Mouse (Mus musculus): ENCODE results near the gene Cend1. TPM values are rescaled to one million over a fixed set of nuclear protein-coding genes. Genes with fewer than 3 reads are reported as not detected.
"Not testable (repeated sequence)": the region's sequence is repeated elsewhere in the genome, so short reads cannot be mapped to it uniquely, and the experiment has no call there.

The Cend1 gene
- total RNA-seq, 1 experiment from 2014 or later, result 1.3 TPM

DNA sequence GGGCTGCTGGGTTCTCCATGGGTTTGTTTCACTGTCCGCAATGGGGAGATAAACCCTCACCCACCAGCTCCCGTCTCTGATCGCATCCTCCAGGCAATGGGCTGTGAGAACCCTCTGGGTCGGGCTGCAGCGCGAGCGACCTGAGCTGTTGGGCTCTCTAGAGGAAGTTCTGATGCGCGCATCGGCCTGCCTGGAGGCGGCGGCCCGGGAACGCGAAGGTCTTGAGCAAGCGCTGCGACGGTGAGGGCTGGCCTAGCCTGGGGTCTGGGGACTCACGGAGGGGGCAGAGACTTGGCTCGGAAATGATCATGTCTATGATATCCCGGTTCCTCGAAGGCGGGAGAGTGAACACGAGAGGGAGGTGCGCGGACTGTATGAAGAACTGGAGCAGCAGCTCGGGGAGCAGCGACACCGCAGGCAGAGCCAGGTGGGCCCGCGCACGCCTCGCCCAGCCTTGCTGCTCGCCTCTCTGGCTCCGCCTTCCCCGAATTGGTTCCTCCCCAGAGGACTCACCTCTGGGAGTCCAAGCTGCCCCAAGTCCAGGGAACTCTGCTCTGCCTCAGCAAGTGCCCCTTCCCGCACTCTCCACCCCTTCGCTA, 35.4 kb upstream of the Cend1 start:
- no peak for DNase-seq

DNA sequence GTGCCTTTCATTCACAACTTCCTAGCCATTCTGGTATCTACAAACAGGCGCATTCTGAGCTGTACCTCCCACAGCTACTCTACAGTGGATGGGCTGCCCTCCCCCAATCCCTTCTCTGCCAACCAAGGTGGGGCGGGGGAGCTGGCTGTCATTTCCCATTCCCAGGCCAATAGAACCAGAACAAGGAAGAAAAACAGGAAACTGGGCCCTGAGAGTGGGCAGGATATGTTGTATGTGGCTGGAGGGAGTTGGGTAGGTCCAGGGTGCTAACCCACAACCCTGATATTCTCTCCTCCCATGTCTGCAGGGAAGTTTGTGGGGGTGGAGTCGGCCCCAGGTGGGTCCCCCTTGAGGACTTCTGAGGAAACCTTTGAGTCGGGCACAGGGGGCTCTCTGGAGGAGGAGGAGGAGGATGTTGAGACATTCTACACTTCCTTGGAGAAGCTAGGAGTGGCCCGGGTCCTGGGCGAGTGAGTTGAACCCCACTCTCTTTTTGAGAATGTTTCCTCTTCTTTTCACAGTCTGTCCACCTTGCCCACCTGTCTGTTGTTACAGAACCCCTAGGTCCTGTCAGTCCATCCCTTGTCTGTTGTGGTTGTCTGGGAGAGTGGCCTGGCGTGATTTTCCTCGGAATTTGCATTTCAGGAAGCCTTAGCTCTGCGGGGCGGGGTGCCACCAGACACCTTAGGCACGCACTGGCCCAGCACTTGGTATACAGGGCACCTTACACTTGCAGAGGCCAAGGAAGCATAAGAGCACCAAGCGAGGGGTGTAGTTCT, 34.7 kb upstream of the Cend1 start:
- no peak for DNase-seq

DNA sequence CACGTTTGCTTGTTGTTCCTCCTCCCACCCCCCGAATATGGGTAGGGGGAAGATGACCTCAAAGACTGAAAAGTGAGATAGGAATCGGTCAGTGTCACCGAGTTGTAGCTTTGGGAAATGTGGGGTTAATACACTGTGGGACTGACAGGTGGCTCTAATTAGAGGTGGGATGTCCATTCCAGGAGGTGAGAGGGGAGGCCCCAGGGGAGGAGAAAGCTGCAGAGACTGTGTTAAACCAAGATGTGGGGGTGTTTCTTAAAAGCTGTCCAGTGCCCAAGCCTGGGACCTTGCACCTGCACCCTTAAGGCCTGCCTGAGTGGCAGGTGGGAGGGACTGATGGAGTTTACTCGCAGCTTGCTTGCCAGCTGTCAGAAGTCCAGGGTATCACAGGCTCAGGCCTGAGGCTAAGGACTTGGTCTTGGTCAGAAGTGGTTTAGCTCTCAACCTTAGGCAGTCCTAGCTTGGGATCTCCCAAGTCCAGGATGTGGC, 33.1 kb upstream of the Cend1 start:
- DNase-seq, result no peak

DNA sequence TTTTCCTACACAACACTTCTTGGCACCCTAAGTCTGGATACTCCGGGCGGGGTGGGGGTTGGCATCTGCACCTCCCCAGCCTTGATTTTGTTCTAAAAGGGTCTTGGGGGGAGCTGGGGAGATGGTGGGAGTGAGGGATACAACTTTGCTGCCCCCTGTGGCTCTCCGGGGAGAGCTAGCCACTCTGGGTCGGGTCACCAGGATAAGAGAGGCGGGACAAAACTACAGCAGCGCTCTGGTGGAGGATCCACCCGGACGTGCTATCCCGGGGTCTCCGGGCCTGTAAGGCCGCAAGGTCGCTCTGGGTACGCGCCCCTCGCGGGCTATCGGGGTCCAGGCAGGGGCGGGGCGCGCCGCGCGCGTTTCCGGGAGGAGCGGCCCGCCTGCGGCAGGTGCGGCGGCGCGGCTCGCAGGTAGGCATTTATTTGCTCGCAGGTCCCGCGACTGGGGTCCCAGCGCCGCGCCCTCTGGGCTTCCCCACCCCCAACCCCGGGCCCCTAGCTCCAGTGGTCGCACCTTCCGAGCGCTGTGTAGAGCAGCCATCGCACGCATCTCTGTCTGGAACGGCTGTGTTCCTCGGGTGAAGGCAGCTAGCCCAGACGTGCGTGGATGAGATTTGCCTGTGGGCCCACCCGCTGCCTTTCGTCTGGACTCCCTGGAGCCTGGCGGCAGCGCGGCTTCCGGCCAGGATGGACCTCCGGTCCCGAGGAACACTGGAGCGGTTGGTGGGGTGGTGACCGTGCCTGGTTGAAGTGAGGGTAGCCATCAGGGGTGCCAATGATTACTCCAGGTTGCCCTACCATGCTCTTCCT, 32.4 kb upstream of the Cend1 start:
- DNase-seq, result no peak

GRCm38 (mm10) chr7:141460391-141461113, 31.3 kb upstream of the Cend1 start, which contains the start of gene Cracr2b:
Cracr2b (plus strand) TSS chr7:141461094.
- DNase-seq, result no peak

- no peak for DNase-seq
These were observed 30.7 kb upstream of the Cend1 start for GRCm38 (mm10) chr7:141460001-141460390.

DNA sequence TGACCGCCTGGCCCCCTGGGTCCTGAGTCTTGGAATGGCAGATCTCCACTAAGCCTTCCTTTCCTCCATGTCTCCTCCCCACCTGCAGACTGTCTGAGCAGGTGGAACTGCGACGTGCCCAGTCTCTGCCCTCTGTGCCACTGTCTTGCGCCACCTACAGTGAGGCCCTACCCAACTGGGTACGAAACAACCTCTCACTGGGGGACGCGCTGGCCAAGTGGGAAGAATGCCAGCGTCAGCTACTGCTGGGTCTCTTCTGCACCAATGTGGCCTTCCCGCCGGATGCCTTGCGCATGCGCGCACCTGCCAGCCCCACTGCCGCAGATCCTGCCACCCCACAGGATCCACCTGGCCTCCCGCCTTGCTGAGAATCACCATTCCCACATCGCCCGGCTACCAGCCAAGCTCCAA, 30.0 kb upstream of the Cend1 start:
- no peak for DNase-seq

GRCm38 (mm10) chr7:141458661-141459060, 29.4 kb upstream of the Cend1 start:
- no peak for DNase-seq

DNA sequence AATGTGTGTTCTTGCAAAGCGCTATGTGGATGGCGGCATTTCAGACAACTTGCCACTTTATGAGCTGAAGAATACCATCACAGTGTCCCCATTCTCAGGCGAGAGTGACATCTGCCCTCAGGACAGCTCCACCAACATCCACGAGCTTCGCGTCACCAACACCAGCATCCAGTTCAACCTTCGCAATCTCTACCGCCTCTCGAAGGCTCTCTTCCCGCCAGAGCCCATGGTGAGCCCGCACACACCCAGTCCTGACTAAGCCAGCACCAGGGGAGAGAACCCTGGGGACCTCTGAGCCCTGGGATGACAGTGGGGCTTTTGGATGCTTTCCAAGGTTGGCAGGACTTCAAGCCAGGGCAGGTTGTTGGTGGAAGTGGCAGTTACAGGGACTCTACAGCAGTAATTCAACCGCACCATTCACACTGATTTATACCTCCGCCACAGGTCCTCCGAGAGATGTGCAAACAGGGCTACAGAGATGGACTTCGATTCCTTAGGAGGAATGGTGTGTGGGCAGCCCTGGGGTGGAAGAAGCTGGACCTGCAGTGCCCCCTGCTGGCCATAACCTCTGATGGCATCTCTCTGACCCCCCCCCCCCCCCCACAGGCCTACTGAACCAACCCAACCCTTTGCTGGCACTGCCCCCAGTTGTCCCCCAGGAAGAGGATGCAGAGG, 28.8 kb upstream of the Cend1 start:
- DNase-seq, result peak; percentile 68

GRCm38 (mm10) chr7:141457236-141457635, 27.9 kb upstream of the Cend1 start:
- DNase-seq, result no peak

- peak; percentile 65 for DNase-seq
These were observed 27.4 kb upstream of the Cend1 start for GRCm38 (mm10) chr7:141456739-141457138.

DNA sequence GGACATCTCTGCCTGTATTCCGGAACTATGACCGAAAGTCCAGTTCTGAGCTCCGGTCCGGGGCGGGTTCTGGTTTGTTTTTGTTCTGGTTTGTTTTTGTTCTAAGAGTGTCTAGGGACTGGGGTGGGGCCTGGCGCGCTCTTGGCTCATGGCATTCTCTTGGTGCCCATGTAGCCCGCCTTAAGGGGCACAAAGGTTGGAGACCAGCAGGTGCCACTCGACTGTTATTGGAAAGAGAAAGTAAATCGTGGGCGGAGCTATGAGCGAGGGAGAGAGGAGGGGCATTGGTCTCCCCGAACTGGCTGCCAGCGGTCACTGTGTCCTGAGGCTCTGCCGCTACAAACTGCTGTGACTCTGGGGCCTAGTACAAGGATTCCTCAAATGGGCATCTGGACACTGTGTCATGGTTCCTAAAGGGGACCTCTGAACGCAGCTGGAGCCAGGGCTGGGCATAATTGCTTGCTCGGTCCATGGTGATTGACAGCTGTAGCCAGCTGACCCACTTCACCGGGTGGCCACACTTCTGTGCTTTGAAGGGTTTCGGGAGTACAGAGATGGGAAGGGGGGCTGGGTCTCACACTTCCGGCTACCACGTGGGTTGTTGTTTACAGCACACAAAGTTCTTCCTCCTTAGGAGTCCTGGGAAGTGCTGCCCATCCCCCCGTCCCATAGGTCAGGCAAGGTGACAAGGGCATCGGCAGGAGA, 26.5 kb upstream of the Cend1 start:
- peak; percentile 68 for DNase-seq

DNA sequence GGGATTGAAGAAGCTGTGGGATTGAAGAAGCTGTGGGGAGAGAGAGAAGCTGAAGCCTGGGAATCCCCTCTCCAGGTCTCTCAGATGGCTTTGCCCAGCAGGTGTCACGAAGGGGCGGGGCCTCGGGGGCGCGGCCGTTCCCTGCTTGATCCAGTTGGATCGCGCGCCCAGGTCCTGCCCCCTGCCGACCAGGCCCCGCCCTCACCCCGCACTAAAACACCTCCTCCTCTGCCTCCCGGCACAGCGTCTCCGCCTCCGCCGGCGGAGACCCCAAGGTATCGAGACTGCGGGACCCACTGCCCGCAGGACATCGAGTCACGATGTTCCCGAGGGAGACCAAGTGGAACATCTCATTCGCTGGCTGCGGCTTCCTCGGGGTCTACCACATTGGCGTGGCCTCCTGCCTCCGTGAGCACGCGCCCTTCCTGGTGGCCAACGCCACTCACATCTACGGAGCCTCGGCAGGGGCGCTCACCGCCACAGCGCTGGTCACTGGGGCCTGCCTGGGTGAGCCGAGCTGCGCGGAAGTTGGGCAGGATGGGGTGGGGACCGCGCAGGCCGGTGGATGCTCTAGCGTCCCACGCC, 25.8 kb upstream of the Cend1 start, which contains the start of gene Pnpla2:
Pnpla2 (plus strand) TSS at position 232 of the 585 bp plus-strand sequence.
- peak; percentile 98 for DNase-seq

DNA sequence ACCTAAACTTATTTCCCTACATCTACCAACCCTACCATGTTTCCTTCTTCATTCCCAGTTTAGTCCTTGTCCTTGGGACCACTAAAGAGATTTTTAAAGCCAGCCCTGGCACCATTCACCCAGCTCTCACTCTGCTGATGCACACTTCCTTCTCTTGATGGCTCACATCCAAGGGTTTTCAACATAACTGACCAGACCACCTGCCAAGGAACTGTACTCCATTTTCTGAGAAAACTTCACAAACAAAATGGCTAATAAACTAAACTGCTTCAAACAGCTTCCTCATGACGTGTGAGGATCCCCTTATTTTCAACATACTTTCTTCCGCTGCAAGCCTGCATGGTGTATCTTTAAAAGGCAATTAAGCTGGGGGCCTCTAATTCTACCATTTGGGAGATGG, 24.3 kb upstream of the Cend1 start:
- no peak for DNase-seq

GRCm38 (mm10) chr7:141451928-141452327, 22.6 kb upstream of the Cend1 start:
- DNase-seq, result no peak

DNA sequence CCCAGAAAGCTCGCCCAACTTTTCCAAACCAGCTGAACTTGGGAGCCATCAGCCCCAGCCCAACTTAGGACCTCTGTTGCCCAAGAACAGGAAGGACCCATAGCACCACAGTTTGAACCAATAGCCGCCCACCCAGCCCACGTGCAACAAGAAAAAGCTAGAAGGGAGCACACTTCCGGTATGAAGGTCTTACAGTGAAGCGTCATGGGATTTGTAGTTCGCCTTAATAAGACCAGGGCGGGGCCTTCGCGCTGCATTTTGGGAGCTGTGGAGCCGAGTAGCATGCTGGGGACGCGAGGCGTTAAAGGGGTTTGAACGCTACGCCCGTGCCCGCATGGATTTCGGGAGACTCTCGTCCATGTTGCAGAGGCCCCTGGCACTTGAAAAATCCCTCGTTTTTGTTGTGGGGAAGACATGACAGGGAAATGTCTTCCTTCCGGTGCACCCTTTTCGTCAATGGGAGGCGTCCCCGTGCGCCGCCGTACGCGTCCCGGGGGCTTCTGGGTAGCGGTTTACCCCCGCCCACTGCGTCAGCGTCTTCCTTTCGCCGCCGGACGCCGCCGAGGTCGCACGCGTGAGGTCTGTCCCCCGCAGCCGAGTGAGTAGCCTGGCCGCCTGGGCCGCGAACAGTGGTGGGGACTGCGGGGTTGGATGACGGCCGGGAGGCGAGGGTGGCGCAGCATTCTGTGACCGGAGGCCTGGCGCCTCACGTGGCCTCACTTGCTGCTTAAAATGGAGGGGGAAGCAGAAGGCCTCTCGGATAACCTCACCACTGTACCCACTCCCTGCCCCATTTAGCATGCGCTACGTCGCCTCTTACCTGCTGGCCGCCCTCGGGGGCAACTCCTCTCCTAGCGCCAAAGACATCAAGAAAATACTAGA, 18.1 kb upstream of the Cend1 start, which contains the start of gene Rplp2:
Rplp2 (plus strand) TSS at position 261 of the 882 bp plus-strand sequence.
- DNase-seq, result peak; percentile 93

DNA sequence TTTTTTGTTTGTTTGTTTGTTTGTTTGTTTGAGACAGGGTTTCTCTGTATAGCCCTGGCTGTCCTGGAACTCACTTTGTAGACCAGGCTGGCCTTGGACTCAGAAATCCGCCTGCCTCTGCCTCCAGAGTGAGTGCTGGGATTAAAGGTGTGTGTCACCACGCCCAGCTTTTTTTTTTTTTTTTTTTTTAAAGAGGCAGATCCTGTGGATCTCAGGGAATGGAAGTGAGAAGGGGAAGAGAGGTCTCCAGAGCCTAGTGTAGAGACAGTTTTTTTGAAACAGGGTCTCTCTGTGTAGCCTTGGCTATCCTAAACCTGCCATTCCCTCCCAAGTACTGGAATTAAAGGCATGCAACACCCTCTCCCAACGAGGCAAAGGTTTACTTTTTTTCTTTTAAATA, 17.1 kb upstream of the Cend1 start:
- not testable (repeated sequence) for DNase-seq

DNA sequence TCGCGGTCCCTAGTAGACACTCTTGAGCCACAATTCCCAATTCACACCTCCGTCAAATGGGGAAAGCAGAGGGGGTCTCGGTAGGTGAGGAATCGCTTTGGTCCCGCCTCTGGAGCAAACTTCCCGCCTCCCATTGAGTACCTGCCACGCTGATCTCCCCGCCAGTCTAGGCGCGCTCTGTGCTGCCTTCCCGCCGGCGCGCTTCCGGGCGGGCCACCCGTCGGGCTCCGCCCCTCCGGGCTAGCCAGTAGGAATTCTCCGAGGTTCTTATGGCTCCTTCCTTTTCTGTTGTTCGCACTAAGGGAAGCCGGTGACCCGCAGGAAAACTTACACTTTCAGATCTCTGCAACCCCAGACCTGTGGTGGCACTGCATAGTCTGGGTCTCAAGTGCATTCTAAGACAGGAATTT, 14.5 kb upstream of the Cend1 start, which contains the start of gene Pidd1:
Pidd1 (minus strand) TSS at position 198 of the 410 bp plus-strand sequence.
- peak; percentile 71 for DNase-seq
